Mouse (Mus musculus): Measurements from ENCODE around the gene Foxc1. TPM values are rescaled to one million over a fixed set of nuclear protein-coding genes. Genes with fewer than 3 reads are reported as not detected.
A peak's percentile ranks its signal among the peaks of the same experiment; 100 is the strongest.

Gene Foxc1
- polyA plus RNA-seq, 1 experiment from 2014 or later, result 0.07 TPM

DNA sequence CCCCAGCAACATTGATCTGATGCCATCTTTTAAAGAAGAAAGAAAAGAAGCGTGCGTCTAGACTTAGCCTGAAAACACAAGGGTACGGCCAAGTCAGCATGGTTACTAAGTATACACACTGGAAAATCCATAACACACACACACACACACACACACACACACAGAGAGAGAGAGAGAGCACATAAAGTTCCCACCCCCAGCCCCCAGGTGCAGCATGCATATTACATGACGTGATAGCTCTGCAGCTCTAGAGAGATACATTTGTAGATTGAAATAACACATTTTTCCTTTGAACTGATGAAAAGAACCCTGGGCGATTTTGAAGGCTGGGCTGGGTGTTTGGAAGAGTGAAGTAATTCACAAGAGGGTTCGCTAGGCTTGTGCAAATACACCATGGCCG lies 21.7 kb upstream of the Foxc1 start:
- Histone ChIP-seq H3K27me3 (replicated peaks; ENCODE audit: control insufficient read depth, insufficient read depth, low read length) (no peaks in the 10 kb centered on the region), H3K4me1 (ENCODE audit: control insufficient read depth, insufficient read depth, low read length) (0 out of 2 replicates have a peak, but pooled peaks cover under 1% of the 10 kb centered on the region), H3K4me2 (ENCODE audit: low read depth, low read length) (no peak overlapping the region), H3K36me3 (ENCODE audit: control insufficient read depth, insufficient read depth, low read length) (no peaks in the 10 kb centered on the region), H3K4me3 (ENCODE audit: low read length) (no peak overlapping the region), H3K27ac (ENCODE audit: low read length) (no peak overlapping the region), H3K9ac (ENCODE audit: low read depth, low read length) (no peak overlapping the region), H3K9me3 (ENCODE audit: control insufficient read depth, low read length) (no peaks in the 10 kb centered on the region)
- WGBS, result 70% methylated on average over 7 of the region's 7 CpGs
- ATAC-seq, result no peak

- no peaks in the 10 kb centered on the region for H3K4me1 ChIP-seq (ENCODE audit: control insufficient read depth, insufficient read depth, low read length)
- peak overlapping the region; percentile 47 for H3K4me2 ChIP-seq (ENCODE audit: low read depth, low read length)
- no peak overlapping the region for H3K27ac ChIP-seq (ENCODE audit: low read length)
- no peaks in the 10 kb centered on the region for H3K9me3 ChIP-seq (ENCODE audit: control insufficient read depth, low read length)
- peak overlapping the region; percentile 27; the same call in 1 of the 2 replicates for H3K4me3 ChIP-seq (ENCODE audit: low read length)
- peaks cover 3% of the 10 kb centered on the region; the same call in 1 of the 2 replicates for H3K27me3 ChIP-seq (replicated peaks; ENCODE audit: control insufficient read depth, insufficient read depth, low read length)
- ATAC-seq, result peak; percentile 50; the same call in 1 of the 2 replicates
- no peaks in the 10 kb centered on the region for H3K36me3 ChIP-seq (ENCODE audit: control insufficient read depth, insufficient read depth, low read length)
- H3K9ac ChIP-seq (ENCODE audit: low read depth, low read length), result no peak overlapping the region
- 9% methylated on average over 17 of the region's 17 CpGs for WGBS
Measured at GRCm38 (mm10) chr13:31792480-31793132, 13.8 kb upstream of the Foxc1 start.

- Histone ChIP-seq H3K27ac (ENCODE audit: low read length) (no peak overlapping the region), H3K9me3 (ENCODE audit: control insufficient read depth, low read length) (no peaks in the 10 kb centered on the region), H3K27me3 (replicated peaks; ENCODE audit: control insufficient read depth, insufficient read depth, low read length) (peaks cover 3% of the 10 kb centered on the region; the same call in 1 of the 2 replicates), H3K4me3 (ENCODE audit: low read length) (no peak overlapping the region), H3K36me3 (ENCODE audit: control insufficient read depth, insufficient read depth, low read length) (no peaks in the 10 kb centered on the region), H3K4me2 (ENCODE audit: low read depth, low read length) (no peak overlapping the region), H3K9ac (ENCODE audit: low read depth, low read length) (no peak overlapping the region), H3K4me1 (ENCODE audit: control insufficient read depth, insufficient read depth, low read length) (no peaks in the 10 kb centered on the region)
- WGBS, result 27% methylated on average over 5 of the region's 5 CpGs
- ATAC-seq, result no peak
Measured at GRCm38 (mm10) chr13:31793163-31793562, 13.3 kb upstream of the Foxc1 start.

- no peak overlapping the region for H3K27ac ChIP-seq (ENCODE audit: low read length)
- H3K4me3 ChIP-seq (ENCODE audit: low read length), result no peak overlapping the region
- no peaks in the 10 kb centered on the region for H3K9me3 ChIP-seq (ENCODE audit: control insufficient read depth, low read length)
- H3K4me1 ChIP-seq (ENCODE audit: control insufficient read depth, insufficient read depth, low read length), result peaks cover 8% of the 10 kb centered on the region; the same call in 1 of the 2 replicates
- no peak for ATAC-seq
- peaks cover 38% of the 10 kb centered on the region for H3K27me3 ChIP-seq (replicated peaks; ENCODE audit: control insufficient read depth, insufficient read depth, low read length)
- H3K9ac ChIP-seq (ENCODE audit: low read depth, low read length), result no peak overlapping the region
- no peaks in the 10 kb centered on the region for H3K36me3 ChIP-seq (ENCODE audit: control insufficient read depth, insufficient read depth, low read length)
- no peak overlapping the region for H3K4me2 ChIP-seq (ENCODE audit: low read depth, low read length)
- WGBS, result 47% methylated on average over 10 of the region's 10 CpGs
Measured at GRCm38 (mm10) chr13:31797346-31797745, 9.1 kb upstream of the Foxc1 start.

DNA sequence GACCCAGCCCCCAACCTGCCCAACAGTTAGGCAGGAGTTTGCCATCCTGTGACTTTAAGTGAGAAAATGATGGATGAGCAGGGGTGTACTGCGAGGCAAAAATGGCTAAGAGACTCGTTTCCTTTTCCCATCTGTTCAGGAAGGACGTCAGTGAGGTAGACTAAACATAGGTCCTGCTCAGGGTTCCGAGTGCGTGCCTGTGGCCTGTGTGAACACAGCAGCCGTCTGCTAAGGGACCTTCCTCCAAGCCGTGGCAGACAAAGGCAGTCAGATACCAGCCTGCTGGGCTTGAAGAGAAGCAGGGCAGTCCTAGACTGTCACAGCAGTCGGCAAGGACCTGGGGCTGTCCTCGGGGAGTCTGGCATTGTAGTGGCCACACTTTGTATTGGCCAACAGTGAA lies 8.4 kb upstream of the Foxc1 start:
- Histone ChIP-seq H3K9me3 (ENCODE audit: control insufficient read depth, low read length) (no peaks in the 10 kb centered on the region), H3K27me3 (replicated peaks; ENCODE audit: control insufficient read depth, insufficient read depth, low read length) (peaks cover 43% of the 10 kb centered on the region), H3K36me3 (ENCODE audit: control insufficient read depth, insufficient read depth, low read length) (no peaks in the 10 kb centered on the region), H3K4me1 (ENCODE audit: control insufficient read depth, insufficient read depth, low read length) (peaks cover 8% of the 10 kb centered on the region; the same call in 1 of the 2 replicates), H3K9ac (ENCODE audit: low read depth, low read length) (no peak overlapping the region), H3K4me2 (ENCODE audit: low read depth, low read length) (no peak overlapping the region), H3K4me3 (ENCODE audit: low read length) (no peak overlapping the region), H3K27ac (ENCODE audit: low read length) (no peak overlapping the region)
- WGBS, result 26% methylated on average over 9 of the region's 9 CpGs
- no peak for ATAC-seq

GRCm38 (mm10) chr13:31800581-31801576 lies 5.6 kb upstream of the Foxc1 start:
- Histone ChIP-seq H3K9ac (ENCODE audit: low read depth, low read length) (no peak overlapping the region), H3K36me3 (ENCODE audit: control insufficient read depth, insufficient read depth, low read length) (no peaks in the 10 kb centered on the region), H3K4me2 (ENCODE audit: low read depth, low read length) (peak overlapping the region; percentile 67), H3K9me3 (ENCODE audit: control insufficient read depth, low read length) (no peaks in the 10 kb centered on the region), H3K4me3 (ENCODE audit: low read length) (peak overlapping the region; percentile 40), H3K4me1 (ENCODE audit: control insufficient read depth, insufficient read depth, low read length) (peaks cover 12% of the 10 kb centered on the region; the same call in 1 of the 2 replicates), H3K27ac (ENCODE audit: low read length) (no peak overlapping the region), H3K27me3 (replicated peaks; ENCODE audit: control insufficient read depth, insufficient read depth, low read length) (peaks cover 69% of the 10 kb centered on the region)
- 1% methylated on average over 42 of the region's 43 CpGs for WGBS
- peak; percentile 81 for ATAC-seq

DNA sequence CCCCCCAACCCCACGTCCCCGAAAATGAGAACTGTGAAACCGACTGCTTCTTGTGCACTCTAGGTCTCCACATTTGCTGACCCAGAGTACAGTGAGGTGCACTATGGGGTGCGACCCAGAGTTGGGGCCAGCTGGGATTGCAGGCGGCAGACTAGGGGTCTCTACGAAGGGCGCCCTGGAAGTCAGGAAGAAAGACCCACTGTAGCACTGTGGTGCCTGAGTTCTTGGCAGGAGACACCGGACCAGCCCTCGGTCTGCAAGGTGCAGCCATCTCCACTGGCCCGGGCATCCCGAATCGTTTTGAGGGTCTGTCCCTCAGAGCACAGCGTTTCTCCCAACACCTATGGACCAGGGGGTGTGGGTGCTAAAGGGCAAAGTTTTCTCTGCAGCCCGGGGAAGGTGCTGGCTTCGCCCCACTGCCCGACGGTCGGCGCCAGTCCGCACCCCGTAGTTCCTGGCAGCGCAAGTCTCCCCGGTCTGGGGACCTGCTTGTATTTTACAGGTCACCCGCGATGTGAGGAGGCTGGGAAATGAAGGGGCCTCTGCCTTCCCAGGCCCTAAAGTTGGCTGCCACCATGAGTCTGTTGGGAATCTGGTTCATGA lies 4.6 kb upstream of the Foxc1 start:
- H3K9ac ChIP-seq (ENCODE audit: low read depth, low read length), result no peak overlapping the region
- H3K27me3 ChIP-seq (replicated peaks; ENCODE audit: control insufficient read depth, insufficient read depth, low read length), result peaks cover 74% of the 10 kb centered on the region
- 4% methylated on average over 25 of the region's 25 CpGs for WGBS

DNA sequence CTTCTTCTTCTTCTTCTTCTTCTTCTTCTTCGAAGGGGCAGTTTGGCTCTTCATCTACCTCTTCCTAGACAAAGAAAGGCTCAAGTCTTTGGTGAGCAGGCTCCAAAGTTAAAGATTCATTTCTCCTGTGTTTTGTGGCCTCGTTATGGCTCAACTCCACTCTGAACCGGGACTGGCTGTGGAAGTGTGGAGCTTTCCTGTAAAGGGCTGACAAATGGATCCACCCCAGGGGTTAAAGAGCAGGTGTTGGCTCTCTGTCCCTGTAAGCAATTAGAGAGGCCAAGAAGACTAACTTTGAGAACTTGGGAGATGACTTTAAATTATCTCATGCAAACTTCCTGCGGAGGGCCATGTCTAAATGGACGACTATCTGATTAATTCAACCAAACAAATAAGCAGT lies 4.0 kb upstream of the Foxc1 start:
- Histone ChIP-seq H3K4me3 (ENCODE audit: low read length) (no peak overlapping the region), H3K9ac (ENCODE audit: low read depth, low read length) (no peak overlapping the region)
- no peak for ATAC-seq

More for the DNA sequence above, 4.6 kb upstream of the Foxc1 start:
- Histone ChIP-seq H3K4me2 (ENCODE audit: low read depth, low read length) (peak overlapping the region; percentile 67), H3K36me3 (ENCODE audit: control insufficient read depth, insufficient read depth, low read length) (no peaks in the 10 kb centered on the region), H3K4me3 (ENCODE audit: low read length) (peak overlapping the region; percentile 40), H3K4me1 (ENCODE audit: control insufficient read depth, insufficient read depth, low read length) (peaks cover 16% of the 10 kb centered on the region; the same call in 1 of the 2 replicates), H3K9me3 (ENCODE audit: control insufficient read depth, low read length) (no peaks in the 10 kb centered on the region), H3K27ac (ENCODE audit: low read length) (no peak overlapping the region)
- ATAC-seq, result no peak

More for the DNA sequence above, 4.0 kb upstream of the Foxc1 start:
- Histone ChIP-seq H3K9me3 (ENCODE audit: control insufficient read depth, low read length) (no peaks in the 10 kb centered on the region), H3K4me2 (ENCODE audit: low read depth, low read length) (no peak overlapping the region), H3K36me3 (ENCODE audit: control insufficient read depth, insufficient read depth, low read length) (no peaks in the 10 kb centered on the region), H3K27me3 (replicated peaks; ENCODE audit: control insufficient read depth, insufficient read depth, low read length) (peaks cover 80% of the 10 kb centered on the region), H3K4me1 (ENCODE audit: control insufficient read depth, insufficient read depth, low read length) (peaks cover 20% of the 10 kb centered on the region), H3K27ac (ENCODE audit: low read length) (no peak overlapping the region)
- WGBS, result 10% methylated on average over 5 of the region's 5 CpGs
